Comparison of ENCODE assay signal across 20 mouse cellular contexts in the genomic region with DNA sequence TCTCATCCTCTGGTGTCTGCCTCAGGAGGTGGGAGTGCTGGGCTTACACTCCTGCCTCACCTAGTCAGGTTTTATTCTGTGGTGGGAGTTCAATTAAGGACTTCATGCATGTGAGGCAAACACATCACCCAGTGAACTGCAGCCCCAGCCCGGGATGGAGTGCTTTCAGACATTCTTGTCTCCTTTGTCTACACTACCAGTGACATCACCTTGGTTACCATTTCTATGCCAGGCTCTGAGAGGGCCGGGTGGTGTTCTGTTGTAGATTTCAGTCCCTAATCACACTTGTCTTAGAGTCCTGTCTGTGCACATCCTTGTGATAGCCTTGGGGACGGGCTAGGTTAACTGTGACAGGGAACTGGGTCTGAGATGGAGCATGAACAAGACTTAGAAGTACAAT. TPM values are rescaled to one million over a fixed set of nuclear protein-coding genes. Genes with fewer than 3 reads are reported as not detected.
DNase-seq lines count a peak whose midpoint lies in the region; ATAC-seq and TF ChIP-seq lines count a peak whose summit lies in the region.
"Had no signal": no experiment of that assay in that cellular context is flagged by ENCODE, and none has a peak within 500 bp of the region (broad histone marks: within the 10 kb centered on the region; RNA-seq: fewer than 3 reads in every experiment).

No protein-coding gene starts in this region.

- no peaks in the 10 kb centered on the region for H3K9me3 ChIP-seq in forebrain, embryonic 10.5 days
- no peaks in the 10 kb centered on the region for H3K9me3 ChIP-seq in forebrain, embryonic 15.5 days
- H3K9me3 ChIP-seq in hindbrain, embryonic 11.5 days (ENCODE audit: control insufficient read depth, low read length): no peaks in the 10 kb centered on the region
- no peaks in the 10 kb centered on the region for H3K9me3 ChIP-seq in hindbrain, embryonic 16.5 days (ENCODE audit: control insufficient read depth, low read length)
- no peaks in the 10 kb centered on the region for H3K9me3 ChIP-seq in hindbrain, postnatal 0 days (ENCODE audit: low read length)
- H3K9me3 ChIP-seq: embryonic facial prominence, embryonic 12.5 days; G1E; heart, embryonic 15.5 days; kidney, embryonic 15.5 days; midbrain, embryonic 12.5 days had no signal

- H3K27ac ChIP-seq in forebrain, embryonic 10.5 days: 0 out of 2 replicates have a peak overlapping the region, but pooled peaks have one; percentile 6
- no peak overlapping the region for H3K27ac ChIP-seq in forebrain, embryonic 15.5 days (replicated peaks)
- H3K27ac ChIP-seq in hindbrain, embryonic 11.5 days (ENCODE audit: low read depth, low read length): no peak overlapping the region
- no peak overlapping the region for H3K27ac ChIP-seq in hindbrain, embryonic 16.5 days (ENCODE audit: low read depth, low read length)
- no peak overlapping the region for H3K27ac ChIP-seq in hindbrain, postnatal 0 days
- H3K27ac ChIP-seq: embryonic facial prominence, embryonic 12.5 days; heart, embryonic 15.5 days; kidney, embryonic 15.5 days; midbrain, embryonic 12.5 days had no signal

- H3K4me2 ChIP-seq in forebrain, embryonic 15.5 days (replicated peaks): no peak overlapping the region
- no peak overlapping the region for H3K4me2 ChIP-seq in hindbrain, embryonic 11.5 days (replicated peaks; ENCODE audit: low read depth, low read length)
- no peak overlapping the region for H3K4me2 ChIP-seq in hindbrain, embryonic 16.5 days (ENCODE audit: low read length)
- no peak overlapping the region for H3K4me2 ChIP-seq in hindbrain, postnatal 0 days (ENCODE audit: low read depth, low read length)
- H3K4me2 ChIP-seq: embryonic facial prominence, embryonic 12.5 days; heart, embryonic 15.5 days; kidney, embryonic 15.5 days; liver, embryonic 11.5 days; midbrain, embryonic 12.5 days had no signal

- no peak overlapping the region for H3K4me3 ChIP-seq in forebrain, embryonic 10.5 days
- H3K4me3 ChIP-seq in forebrain, embryonic 15.5 days: no peak overlapping the region
- H3K4me3 ChIP-seq in hindbrain, embryonic 11.5 days (ENCODE audit: low read depth, low read length): no peak overlapping the region
- H3K4me3 ChIP-seq in hindbrain, embryonic 16.5 days (ENCODE audit: low read length): no peak overlapping the region
- no peak overlapping the region for H3K4me3 ChIP-seq in hindbrain, postnatal 0 days (ENCODE audit: low read length)
- H3K4me3 ChIP-seq: embryonic facial prominence, embryonic 12.5 days; erythroblast, embryonic 14.5 days; heart, embryonic 15.5 days; kidney, embryonic 15.5 days; midbrain, embryonic 12.5 days had no signal

- TF ChIP-seq CTCF in hindbrain, postnatal 0 days (IDR thresholded peaks at IDR 0.05; ENCODE audit: low read depth): no peak

- peaks cover 21% of the 10 kb centered on the region for H3K36me3 ChIP-seq in forebrain, embryonic 10.5 days (replicated peaks)
- no peaks in the 10 kb centered on the region for H3K36me3 ChIP-seq in forebrain, embryonic 15.5 days
- no peaks in the 10 kb centered on the region for H3K36me3 ChIP-seq in hindbrain, embryonic 11.5 days (ENCODE audit: control insufficient read depth, insufficient read depth, low read length)
- H3K36me3 ChIP-seq in hindbrain, embryonic 16.5 days (ENCODE audit: control insufficient read depth, insufficient read depth, low read length): no peaks in the 10 kb centered on the region
- H3K36me3 ChIP-seq in hindbrain, postnatal 0 days (ENCODE audit: insufficient read depth, low read length): no peaks in the 10 kb centered on the region
- H3K36me3 ChIP-seq: heart, embryonic 15.5 days; kidney, embryonic 15.5 days had no signal

- peaks cover 44% of the 10 kb centered on the region for H3K27me3 ChIP-seq in forebrain, embryonic 10.5 days (ENCODE audit: poor library complexity, severe bottlenecking)
- H3K27me3 ChIP-seq in forebrain, embryonic 15.5 days: no peaks in the 10 kb centered on the region
- H3K27me3 ChIP-seq in hindbrain, embryonic 11.5 days (ENCODE audit: control insufficient read depth, insufficient read depth, low read length): peaks cover 3% of the 10 kb centered on the region; the same call in 1 of the 2 replicates
- H3K27me3 ChIP-seq in hindbrain, embryonic 16.5 days (replicated peaks; ENCODE audit: control insufficient read depth, insufficient read depth, low read length): no peaks in the 10 kb centered on the region
- H3K27me3 ChIP-seq in hindbrain, postnatal 0 days (ENCODE audit: insufficient read depth, low read length): no peaks in the 10 kb centered on the region
- H3K27me3 ChIP-seq: heart, embryonic 15.5 days had no signal

- no peak for DNase-seq in forebrain, embryonic 10.5 days (ENCODE audit: extremely low spot score, low spot score)
- peak; percentile 54 for DNase-seq in hindbrain, embryonic 11.5 days (ENCODE audit: low spot score)
- DNase-seq in retina, postnatal 1 day: peak; percentile 63
- DNase-seq in retina, embryonic 14.5 days (ENCODE audit: low spot score): no peak
- DNase-seq in hindbrain, postnatal 0 days (ENCODE audit: low spot score): peak; percentile 38
- no peak for DNase-seq in layer of hippocampus, adult 9-10 months (ENCODE audit: low spot score)
- DNase-seq: cerebellum, adult 2 months; cerebellum, postnatal 36 days; kidney, postnatal 4 days; lung, adult 2 months had no signal

- WGBS in forebrain, embryonic 10.5 days: 40% methylated on average over 3 of the region's 3 CpGs
- 9% methylated on average over 3 of the region's 3 CpGs for WGBS in forebrain, embryonic 15.5 days
- 28% methylated on average over 3 of the region's 3 CpGs for WGBS in hindbrain, embryonic 11.5 days
- 30% methylated on average over 3 of the region's 3 CpGs for WGBS in hindbrain, embryonic 16.5 days
- WGBS in hindbrain, postnatal 0 days: 31% methylated on average over 3 of the region's 3 CpGs

- no peak overlapping the region for H3K9ac ChIP-seq in forebrain, embryonic 15.5 days (replicated peaks)
- no peak overlapping the region for H3K9ac ChIP-seq in hindbrain, embryonic 11.5 days (ENCODE audit: low read depth, low read length)
- H3K9ac ChIP-seq in hindbrain, embryonic 16.5 days (ENCODE audit: low read depth, low read length): no peak overlapping the region
- H3K9ac ChIP-seq in hindbrain, postnatal 0 days (replicated peaks; ENCODE audit: low read length): no peak overlapping the region
- H3K9ac ChIP-seq: embryonic facial prominence, embryonic 12.5 days; heart, embryonic 15.5 days; kidney, embryonic 15.5 days; midbrain, embryonic 12.5 days had no signal

- ATAC-seq in forebrain, embryonic 15.5 days (replicated peaks): no peak
- 0 out of 2 replicates have a peak, but pooled peaks have one; percentile 26 for ATAC-seq in hindbrain, embryonic 11.5 days (ENCODE audit: low FRiP score)
- no peak for ATAC-seq in hindbrain, embryonic 16.5 days
- ATAC-seq in hindbrain, postnatal 0 days: peak; percentile 56
- ATAC-seq: intestine, embryonic 16.5 days had no signal

- peaks cover 84% of the 10 kb centered on the region for H3K4me1 ChIP-seq in forebrain, embryonic 10.5 days
- peaks cover 26% of the 10 kb centered on the region for H3K4me1 ChIP-seq in forebrain, embryonic 15.5 days
- H3K4me1 ChIP-seq in hindbrain, embryonic 11.5 days (replicated peaks; ENCODE audit: control insufficient read depth, insufficient read depth, low read length): peaks cover 26% of the 10 kb centered on the region
- H3K4me1 ChIP-seq in hindbrain, embryonic 16.5 days (ENCODE audit: control insufficient read depth, insufficient read depth, low read depth, low read length): peaks cover 16% of the 10 kb centered on the region
- peaks cover 11% of the 10 kb centered on the region for H3K4me1 ChIP-seq in hindbrain, postnatal 0 days (ENCODE audit: insufficient read depth, low read length)

RNA-seq across cellular contexts. Expression of a gene that starts 35.6 kb away (rescaled TPM):
- polyA plus RNA-seq in forebrain, embryonic 10.5 days (2016; fragmentation: Nextera tagmentation; extraction: Ambion mirVana): 65.5 and 72.6 TPM in 2 replicates
- polyA plus RNA-seq in forebrain, embryonic 15.5 days (2015; fragmentation: Nextera tagmentation; extraction: Ambion mirVana): 67.0 and 68.1 TPM in 2 replicates
- 83.2 and 84.5 TPM in 2 replicates for polyA plus RNA-seq in hindbrain, embryonic 11.5 days (2014; fragmentation: Nextera tagmentation; extraction: Ambion mirVana)
- 61.1 and 68.8 TPM in 2 replicates for polyA plus RNA-seq in hindbrain, embryonic 16.5 days (2015; fragmentation: Nextera tagmentation; extraction: Ambion mirVana)
- 29.0 and 48.7 TPM in 2 replicates for total RNA-seq in hindbrain, postnatal 0 days (2014; rRNA removed)
- polyA plus RNA-seq in hindbrain, postnatal 0 days (2015; fragmentation: Nextera tagmentation; extraction: Ambion mirVana): 66.4 and 67.1 TPM in 2 replicates

Comparison
In these comparisons a context has a peak if more than half of its experiments do, and no peak if none do; other contexts are left out.
1. DNase-seq: peak in hindbrain, embryonic 11.5 days (single experiment), retina, postnatal 1 day (single experiment) and hindbrain, postnatal 0 days (single experiment); none in forebrain, embryonic 10.5 days (single experiment), retina, embryonic 14.5 days (single experiment) and layer of hippocampus, adult 9-10 months (single experiment).
2. ATAC-seq: peak in hindbrain, embryonic 11.5 days (single experiment) and hindbrain, postnatal 0 days (single experiment); none in forebrain, embryonic 15.5 days (single experiment) and hindbrain, embryonic 16.5 days (single experiment).